Mouse (Mus musculus): ENCODE measurements around the gene Ccnt1. TPM values are rescaled to one million over a fixed set of nuclear protein-coding genes. Genes with fewer than 3 reads are reported as not detected.
"Not testable (repeated sequence)": the region's sequence is repeated elsewhere in the genome, so short reads cannot be mapped to it uniquely, and the experiment has no call there.

Gene Ccnt1
- total RNA-seq, 2 experiments from 2014 or later, result 34.5 to 40.0 TPM

DNA sequence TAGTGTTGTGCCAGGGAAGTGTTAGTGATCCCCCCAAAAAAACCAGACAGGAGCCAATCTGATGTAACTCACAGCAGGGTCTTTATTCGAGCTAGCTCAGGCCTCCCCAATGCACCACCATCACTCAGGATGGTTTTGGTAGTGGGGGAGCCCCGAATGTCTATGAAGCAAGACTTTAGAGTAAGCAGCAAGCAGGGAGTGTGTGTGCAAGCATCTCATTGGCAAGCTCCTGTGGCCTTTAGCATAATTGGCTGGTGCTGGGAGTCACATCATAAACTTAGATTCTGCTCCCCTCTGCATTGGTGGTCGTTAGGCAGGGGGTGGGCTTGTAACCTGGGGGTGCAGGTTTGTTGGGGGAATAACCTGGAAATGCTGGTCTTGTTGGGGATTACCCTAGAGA lies 57.0 kb downstream of the Ccnt1 start:
- DNase-seq; intact Hi-C loops (cut with DNase I): not testable (repeated sequence)

DNA sequence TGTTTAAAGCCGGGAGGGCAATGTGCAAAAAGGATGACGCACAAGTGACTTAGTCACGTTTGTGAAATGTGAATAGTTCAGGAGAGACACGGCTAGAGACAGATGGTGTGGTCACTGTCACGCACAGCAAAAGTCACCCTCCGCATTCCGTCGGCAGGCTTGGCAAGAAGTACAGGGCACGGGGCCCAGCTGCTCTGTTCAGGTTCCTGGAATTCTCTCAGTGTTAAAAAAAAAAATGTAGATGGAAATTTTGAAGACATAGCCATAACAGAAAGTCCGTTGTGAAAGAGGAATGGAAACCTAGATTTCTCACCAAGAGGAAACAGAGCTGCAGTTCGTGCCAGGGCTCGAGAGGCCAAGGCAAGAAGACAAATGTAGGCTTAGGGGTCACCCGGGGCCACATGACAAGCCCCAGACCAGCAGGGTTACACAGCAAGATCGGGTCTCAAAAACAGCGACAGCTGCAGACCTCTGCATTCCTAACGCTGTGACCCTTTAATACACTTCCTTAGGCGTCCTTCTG lies 57.9 kb downstream of the Ccnt1 start:
- intact Hi-C loops (cut with DNase I), result no loop called here
- DNase-seq, result peak; percentile 76 to 82

DNA sequence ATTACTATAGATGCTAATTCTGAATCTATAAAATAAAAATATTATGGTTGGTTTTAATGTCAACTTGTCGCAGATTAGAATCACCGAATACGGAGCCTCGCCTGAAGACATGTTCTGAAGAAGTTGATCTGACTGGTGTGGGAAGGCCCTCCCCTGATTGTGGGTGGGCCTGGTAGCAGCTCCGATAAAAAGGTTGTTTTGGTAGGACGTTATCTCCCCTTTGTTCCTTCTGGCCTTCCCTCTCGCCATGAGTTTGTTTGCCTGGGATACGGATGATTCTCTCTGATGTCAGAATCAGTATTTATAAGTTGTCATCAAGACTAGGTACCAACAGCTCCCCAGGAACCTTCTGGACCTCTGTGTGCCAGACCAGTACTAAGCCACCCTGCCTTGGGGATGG lies 58.5 kb downstream of the Ccnt1 start:
- DNase-seq, result peak; percentile 40
- intact Hi-C loops (cut with DNase I), result no loop called here

DNA sequence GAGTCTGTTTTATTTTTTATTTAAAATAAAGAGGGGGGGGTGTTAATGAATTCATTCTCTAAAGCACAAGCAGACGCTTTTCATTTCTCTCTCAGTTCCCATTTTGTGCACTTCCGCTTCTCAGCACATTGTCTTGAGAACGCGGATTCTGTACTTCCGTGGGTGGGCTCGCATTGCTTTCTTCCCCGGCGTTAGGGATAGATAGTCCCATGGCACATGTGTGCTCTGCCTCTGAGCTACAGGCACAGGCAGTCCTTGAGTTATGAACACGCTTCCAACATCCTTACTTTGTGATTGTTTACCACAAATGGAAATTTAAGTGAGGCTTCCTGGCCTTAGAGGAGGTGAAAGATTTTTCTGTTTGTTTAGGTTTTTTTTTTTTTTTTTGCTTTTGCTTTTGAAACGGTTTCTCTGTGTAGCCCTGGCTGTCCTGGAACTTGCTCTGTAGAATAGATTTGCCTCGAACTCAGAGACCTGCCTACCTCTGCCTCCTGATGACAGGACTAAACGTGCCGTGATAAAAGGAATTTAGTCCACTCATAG lies 59.3 kb downstream of the Ccnt1 start:
- DNase-seq, result peak; percentile 43 to 54
- intact Hi-C loops (cut with DNase I), result loop anchor here (2.0 kb wide), 3 partner anchors 55 to 105 kb away; no protein-coding TSS in a partner anchor

DNA sequence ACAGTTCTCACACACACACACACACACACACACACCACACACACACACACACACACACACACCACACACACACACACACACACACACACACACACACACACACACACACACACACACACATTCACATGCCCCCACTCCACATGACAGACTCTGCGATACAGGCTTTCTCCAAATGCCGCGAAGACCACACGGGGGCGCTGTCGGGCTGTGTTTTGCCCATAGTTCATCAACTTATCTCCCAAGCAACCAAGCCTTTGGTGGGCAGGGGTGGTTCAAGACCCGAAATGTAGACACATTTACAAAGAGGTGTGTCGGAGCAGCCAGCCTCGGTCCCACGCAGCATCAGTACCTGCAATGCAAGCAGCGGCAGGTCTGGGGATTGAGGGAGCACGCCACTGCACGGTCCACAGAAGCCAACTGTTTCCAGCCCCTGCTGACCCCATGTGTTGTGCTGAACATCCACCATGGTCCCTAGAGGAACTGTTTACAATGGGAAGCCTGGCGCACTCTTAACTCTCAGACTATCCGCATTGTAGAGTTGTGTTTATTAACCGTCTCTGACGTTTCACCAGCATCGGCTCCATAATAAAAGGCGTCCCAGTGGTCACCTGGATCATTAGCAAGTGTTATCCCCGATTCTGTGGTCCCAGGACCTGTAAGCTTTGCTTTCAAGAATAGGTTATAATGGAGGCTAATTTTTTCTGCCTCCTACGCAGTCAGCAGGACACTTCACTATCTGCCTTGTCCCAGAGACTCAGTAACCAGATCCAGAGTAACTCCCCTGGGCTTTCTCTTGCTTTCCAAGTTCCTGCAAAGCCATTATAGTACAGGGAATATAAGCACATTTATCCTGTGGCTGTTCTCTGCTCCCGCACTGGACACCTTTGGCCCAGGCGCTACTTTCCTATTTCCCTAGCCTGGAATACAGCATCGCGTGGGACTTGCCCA lies 60.0 kb downstream of the Ccnt1 start:
- peak; percentile 81 to 91 for DNase-seq
- intact Hi-C loops (cut with DNase I), result loop anchor here (2.0 kb wide), 3 partner anchors 56 to 106 kb away; no protein-coding TSS in a partner anchor

DNA sequence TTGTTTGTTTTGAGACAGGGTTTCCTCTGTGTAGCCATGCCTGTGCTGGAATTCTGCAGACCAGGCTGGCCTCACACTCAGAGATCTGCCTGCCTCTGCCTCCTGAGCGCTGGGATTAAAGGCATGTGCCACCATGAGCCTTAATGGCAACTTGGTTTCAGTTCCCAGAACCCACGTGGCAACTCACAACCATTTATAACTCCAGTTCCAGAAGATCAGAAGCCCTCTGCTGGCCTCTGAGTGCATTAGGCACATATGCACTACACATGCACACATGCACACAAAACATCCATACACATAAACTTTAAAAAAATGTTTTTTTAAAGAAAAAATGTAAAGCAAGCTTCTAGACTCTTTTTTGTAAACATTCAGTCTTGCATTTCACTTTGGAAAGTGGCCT lies 61.3 kb downstream of the Ccnt1 start:
- intact Hi-C loops (cut with DNase I), result no loop called here
- DNase-seq, result no peak

DNA sequence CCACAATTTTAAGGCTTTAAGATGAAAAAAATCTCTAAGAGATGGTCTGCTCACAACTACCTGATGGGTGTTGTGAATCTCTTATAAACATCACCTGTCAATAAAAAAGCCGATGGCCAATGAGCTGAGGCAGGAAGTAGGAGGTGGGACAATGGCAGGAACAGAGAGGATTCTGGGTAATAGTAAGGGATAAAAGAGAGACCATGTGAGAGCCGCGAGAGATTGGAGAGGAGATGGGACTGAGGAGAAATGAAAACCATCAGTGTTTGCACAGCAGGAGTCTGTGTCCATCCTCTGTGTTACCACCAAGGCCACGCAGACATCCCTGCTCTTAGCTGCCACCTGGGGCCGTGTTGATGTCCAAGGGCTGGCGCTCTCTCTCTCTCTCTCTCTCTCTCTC lies 63.4 kb downstream of the Ccnt1 start:
- intact Hi-C loops (cut with DNase I), result no loop called here
- DNase-seq, result no peak

DNA sequence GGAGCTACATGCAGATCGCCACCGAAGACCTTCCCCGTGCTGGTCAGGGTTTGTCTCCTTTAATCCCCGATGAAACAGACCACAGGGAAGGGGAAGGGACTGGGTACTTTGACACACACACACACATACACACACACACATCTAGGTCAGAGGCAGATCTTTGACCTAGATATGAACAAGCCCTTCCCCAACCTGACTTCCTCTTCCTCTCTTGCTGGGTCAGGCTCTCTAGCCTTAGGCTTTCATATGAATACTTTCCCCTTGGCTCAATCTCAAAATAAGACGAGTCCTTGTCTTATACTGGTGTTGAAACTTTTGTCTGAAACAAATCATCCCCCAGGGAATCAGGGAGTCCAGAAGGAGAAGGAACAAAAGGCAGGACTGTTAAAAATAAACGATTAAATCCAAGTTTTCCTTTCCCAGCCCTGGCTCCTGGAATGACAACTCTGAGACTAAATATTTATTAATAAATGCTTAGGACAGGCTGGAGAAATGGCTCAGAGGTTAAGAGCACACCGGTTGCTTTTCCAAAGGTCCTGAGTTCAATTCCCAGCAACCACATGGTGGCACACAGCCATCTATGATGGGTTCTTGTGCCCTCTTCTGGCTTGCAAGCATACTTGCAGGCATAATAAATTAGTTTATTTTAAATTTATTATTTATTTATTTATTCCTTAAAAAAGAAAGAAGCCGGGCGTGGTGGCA lies 64.3 kb downstream of the Ccnt1 start:
- DNase-seq, result no peak
- intact Hi-C loops (cut with DNase I), result no loop called here

DNA sequence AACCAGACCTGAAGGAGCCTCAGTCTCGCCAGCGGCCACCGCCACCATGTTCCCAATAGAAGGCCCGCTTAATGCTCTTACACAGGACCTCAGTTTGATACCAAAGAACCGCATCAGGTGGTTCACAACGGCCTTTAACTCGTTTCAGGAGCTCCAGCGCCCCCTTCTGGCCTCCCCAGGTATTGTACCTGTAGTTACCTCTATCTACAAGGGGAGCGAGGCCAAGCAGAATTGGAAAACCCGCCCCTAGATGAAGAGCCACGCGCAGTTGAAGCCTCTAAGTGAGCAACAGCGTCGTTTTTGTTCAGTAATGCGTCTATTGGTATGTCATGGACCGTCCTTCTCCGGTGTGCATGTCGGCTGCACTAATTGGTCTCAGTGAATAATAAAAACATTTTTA lies 66.2 kb downstream of the Ccnt1 start:
- intact Hi-C loops (cut with DNase I), result loop anchor here (2.0 kb wide), 1 partner anchor 20 kb away; no protein-coding TSS in a partner anchor
- peak; percentile 68 to 85 for DNase-seq

DNA sequence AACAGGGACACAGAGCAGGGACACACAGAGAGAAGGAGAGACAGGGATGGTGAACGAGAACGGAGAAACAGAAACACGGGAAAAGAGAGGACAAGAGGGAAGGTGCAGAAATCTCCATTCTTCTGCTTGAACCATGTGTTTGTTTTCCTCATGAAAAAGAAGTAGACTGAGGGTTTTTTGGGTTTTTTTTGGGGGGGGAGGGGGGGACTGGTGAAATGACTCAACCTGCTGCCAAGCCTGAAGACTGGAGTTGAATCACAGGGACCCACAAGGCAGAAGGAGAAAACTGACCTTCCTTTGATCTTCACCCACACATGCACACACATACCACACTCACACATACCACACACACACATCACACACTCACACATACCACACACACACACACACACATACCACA lies 67.4 kb downstream of the Ccnt1 start:
- intact Hi-C loops (cut with DNase I), result no loop called here
- no peak for DNase-seq

DNA sequence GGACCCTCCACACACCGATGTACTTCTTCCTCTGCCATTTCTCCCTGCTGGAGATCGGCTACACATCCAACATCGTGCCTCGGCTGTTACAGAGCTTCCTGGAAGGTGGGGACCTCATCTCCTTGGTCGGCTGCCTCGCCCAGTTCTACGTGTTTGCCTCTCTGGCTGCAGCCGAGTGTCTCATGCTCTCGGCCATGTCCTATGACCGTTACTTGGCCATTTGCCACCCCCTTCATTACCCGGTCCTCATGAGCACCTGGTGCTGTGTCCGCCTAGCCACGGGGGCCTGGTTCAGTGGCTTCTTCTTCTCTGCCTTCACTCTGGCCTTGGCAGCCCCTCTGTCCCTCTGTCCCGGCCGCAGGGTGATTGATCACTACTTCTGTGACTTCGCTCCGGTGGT lies 73.1 kb downstream of the Ccnt1 start:
- DNase-seq, result no peak
- intact Hi-C loops (cut with DNase I), result no loop called here

DNA sequence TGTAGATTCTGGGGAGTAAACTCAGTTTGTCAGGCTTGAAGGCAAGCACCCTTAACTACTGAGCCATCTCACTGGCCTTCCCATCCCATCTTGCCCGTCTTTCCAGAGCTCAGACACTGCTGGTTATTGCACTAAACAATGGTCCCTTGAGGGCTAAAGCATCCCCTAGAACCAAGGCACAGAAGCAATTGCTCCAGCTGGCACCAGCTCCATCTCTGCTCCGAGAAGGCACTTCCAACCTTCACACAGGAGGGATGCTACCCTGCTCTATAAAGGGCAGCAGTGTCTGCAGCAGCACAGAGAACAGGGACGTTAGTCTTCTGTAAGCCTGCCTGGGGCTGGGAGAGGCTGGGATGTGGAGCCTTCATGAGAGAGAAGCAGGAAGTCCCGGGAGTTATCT lies 78.6 kb downstream of the Ccnt1 start, which contains the start of gene Olfr279:
Gene Olfr279 (plus strand): TSS at position 301 of the 400 bp plus-strand sequence.
- no peak for DNase-seq
- intact Hi-C loops (cut with DNase I), result no loop called here

DNA sequence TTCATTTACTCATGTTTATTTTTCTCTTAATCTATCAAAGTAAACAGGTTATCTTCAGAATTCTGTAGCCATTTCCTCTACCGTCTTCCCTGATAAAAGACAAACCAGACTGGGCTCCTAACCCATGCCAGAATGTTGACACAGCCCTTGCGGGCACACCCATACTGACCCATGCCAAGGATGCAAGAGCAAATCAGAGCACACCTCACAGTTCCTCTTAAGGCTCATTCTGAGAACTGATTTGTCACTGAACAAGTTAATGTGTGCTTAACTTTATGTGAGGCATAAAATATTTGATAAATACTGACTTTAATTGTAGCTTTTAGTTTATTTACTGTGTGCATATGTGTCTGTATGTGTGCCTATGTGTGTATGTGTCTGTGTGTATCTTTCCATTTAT lies 79.4 kb downstream of the Ccnt1 start:
- no peak for DNase-seq
- intact Hi-C loops (cut with DNase I), result no loop called here

Small RNA genes within 50 kb of the gene (microRNA-seq; reads per million reads assigned to microRNA genes)
- 1.7 to 9.0 reads per million in 2 experiments for gene Mir1291

Other genes starting within 250 kb of the Ccnt1 start
- gene Olfr284, start 229.9 kb downstream of the Ccnt1 start, total RNA-seq (2021), result not detected
- gene Olfr283, start 190.0 kb downstream of the Ccnt1 start, total RNA-seq (2021), result not detected
- not detected for gene Olfr282, start 139.7 kb downstream of the Ccnt1 start, total RNA-seq (2021)
- gene Olfr281, start 118.3 kb downstream of the Ccnt1 start, total RNA-seq (2021), result not detected
- not detected for gene OR5BS1P, start 101.0 kb downstream of the Ccnt1 start, total RNA-seq (2021)
- gene Lalba, start 88.2 kb downstream of the Ccnt1 start, total RNA-seq (2021), result under 1 TPM in 1 of 2 experiments, not detected in 1; 0.47 TPM
- not detected for gene Olfr279, start 78.5 kb downstream of the Ccnt1 start, total RNA-seq (2021)
- gene Kansl2, start 36.7 kb downstream of the Ccnt1 start, total RNA-seq (2021), result 10 to 100 TPM; 89.3 to 91.8 TPM
- under 1 TPM in 1 of 2 experiments, not detected in 1; 0.53 TPM for gene 4930415O20Rik, start 81 bp upstream of the Ccnt1 start, total RNA-seq (2021)
- 100 to 1,000 TPM; 187 to 200 TPM for gene Adcy6, start 39.2 kb upstream of the Ccnt1 start, total RNA-seq (2021)
- 10 to 100 TPM; 13.6 to 14.0 TPM for gene Cacnb3, start 59.9 kb upstream of the Ccnt1 start, total RNA-seq (2021)
- 10 to 100 TPM; 55.2 to 57.2 TPM for gene Ddx23, start 92.0 kb upstream of the Ccnt1 start, total RNA-seq (2021)
- gene Rnd1, start 106.5 kb upstream of the Ccnt1 start, total RNA-seq (2021), result 1 to 10 TPM in 1 of 2 experiments, under 1 TPM in 1; 0.84 to 1.9 TPM
- under 1 TPM; 0.12 to 0.41 TPM for gene Ccdc65, start 137.3 kb upstream of the Ccnt1 start, total RNA-seq (2021)
- gene Fkbp11, start 157.3 kb upstream of the Ccnt1 start, total RNA-seq (2021), result 10 to 100 TPM in 1 of 2 experiments, 1 to 10 TPM in 1; 8.1 to 10.2 TPM
- gene Arf3, start 192.3 kb upstream of the Ccnt1 start, total RNA-seq (2021), result 10 to 100 TPM; 36.3 to 40.1 TPM
- gene Wnt10b, start 207.2 kb upstream of the Ccnt1 start, total RNA-seq (2021), result under 1 TPM; 0.43 to 0.67 TPM
- not detected for gene Wnt1, start 218.9 kb upstream of the Ccnt1 start, total RNA-seq (2021)
- under 1 TPM; 0.10 to 0.32 TPM for gene Ddn, start 238.6 kb upstream of the Ccnt1 start, total RNA-seq (2021)

All from heart, postnatal 10 days (tissue).